Mouse (Mus musculus) layer of hippocampus, adult 11-12 months (tissue): ENCODE data around the gene Ppp1r9a.

Experiments used
- DNase-seq: peaks from one replicate; pipeline ENCODE4 v3.0.0; 2022; ENCODE audit warnings: low spot score

Gene Ppp1r9a

GRCm38 (mm10) chr6:5159385-5159791, 256.7 kb downstream of the Ppp1r9a start:
- no peak for DNase-seq

DNA sequence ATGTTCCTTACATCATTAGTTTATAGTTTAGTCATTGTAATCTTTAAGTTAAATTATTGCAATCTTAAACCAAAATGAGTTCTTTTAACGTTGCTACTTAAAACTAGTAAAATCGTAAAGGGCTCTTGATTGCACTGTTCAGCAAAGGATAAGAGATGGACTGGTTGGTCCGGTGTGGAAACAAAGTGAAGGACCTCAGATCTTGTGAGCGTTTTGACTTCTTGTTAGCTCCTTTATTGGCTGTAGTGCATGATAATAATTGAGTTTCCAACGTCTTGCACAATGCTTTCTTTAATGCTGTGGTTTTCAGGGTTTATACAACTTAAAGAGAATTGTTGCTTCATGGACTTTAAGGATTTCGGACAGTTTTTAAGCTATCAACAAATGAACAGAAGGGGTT, 259.3 kb downstream of the Ppp1r9a start:
- no peak for DNase-seq

DNA sequence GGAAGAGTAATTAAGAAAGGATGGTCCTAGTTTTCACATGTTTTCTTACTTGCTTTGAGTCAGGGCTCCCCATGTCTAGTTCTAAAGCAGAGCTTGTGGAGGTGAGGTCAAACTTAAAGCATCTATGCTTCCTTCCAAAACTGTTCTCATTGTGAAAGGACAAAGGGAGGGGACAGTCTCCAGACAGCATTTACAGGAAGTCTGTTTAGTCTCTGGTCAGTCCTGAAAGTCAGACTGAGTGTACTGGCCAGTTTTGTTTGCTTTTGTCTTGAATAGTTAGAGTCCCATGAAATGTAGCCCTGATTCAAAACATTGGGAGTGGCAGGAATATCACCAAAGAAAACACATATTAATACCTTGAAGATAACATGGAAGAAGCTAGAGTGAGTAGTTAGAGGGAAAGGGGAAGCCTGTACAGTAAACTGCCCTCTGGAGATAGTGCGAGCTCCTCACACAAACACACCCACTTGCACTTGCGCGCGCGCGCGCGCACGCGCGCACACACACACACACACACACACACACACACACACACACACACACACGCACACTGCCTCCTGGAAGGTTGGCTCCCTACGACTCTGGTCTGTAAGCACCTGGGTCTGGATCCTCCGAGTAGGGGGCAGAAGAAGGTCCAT, 260.9 kb downstream of the Ppp1r9a start:
- DNase-seq = no peak

- no peak for DNase-seq
These were observed 262.1 kb downstream of the Ppp1r9a start for GRCm38 (mm10) chr6:5164855-5165254.

DNA sequence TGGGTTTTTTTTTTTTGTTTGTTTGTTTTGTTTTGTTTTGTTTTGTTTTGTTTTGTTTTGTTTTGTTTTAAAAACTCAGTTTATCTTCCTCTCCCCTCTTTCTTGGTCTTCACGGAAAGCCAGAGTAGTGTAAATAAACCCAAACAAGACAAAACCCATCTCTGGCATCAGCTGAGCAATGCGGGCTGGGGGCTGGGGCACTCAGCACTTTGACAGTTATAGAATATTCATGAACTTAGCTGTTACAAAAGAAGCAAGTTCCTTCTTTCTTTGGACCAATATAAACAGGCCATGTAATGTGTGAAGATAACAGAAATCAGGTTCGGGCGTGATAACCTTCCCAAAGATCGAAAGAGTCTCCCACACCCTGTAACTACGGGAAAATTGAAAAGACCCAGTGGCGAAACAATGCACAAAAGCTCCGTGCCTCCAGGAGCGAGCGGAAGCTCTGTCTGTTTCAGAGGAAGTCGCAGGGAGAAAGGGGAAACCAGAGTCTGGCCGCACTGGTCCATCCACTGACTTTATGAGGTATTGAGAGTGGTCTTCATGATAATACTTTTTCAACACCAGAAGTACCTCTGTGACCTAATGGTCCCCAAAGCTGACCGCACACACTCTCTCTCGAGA, 264.4 kb downstream of the Ppp1r9a start:
- peak; percentile 45 for DNase-seq

DNA sequence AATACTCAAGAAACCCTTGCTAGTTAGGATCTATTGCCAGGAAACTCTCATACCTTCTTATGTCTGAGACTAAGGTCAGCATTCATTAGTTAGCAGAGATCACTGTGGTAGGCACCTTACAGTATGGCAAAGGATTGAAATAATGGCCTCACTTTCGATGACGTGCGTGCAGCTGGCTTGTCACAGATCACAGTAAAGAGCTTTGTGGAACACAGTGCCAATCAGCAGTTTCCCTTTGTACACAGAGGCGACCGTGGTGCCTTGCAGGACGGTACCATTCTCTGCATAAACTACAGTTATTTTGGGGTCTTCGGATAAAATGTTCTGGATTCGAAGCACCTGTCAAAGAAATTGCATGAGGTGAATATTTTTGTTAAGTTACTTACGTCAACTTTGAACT, 265.4 kb downstream of the Ppp1r9a start:
- peak; percentile 18 for DNase-seq

DNA sequence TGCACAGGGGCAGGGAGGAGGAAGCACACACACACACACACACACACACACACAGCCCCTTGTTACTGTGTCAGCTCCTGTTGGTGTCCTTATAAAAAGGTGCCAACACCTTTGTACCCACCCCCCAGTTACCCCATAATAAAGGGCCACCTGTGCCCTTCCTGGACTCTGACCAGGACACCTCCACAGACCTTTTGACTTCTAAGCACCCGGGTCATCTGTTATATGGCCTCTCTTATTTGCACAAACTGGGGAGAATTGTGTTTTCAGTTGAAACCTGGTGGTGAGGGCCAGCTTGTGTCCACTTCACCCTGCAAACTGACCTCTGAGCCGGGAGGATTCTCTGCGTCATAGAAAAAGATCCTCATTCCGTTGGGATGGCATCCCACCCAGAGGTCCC, 268.7 kb downstream of the Ppp1r9a start:
- no peak for DNase-seq

GRCm38 (mm10) chr6:5172571-5172970, 269.9 kb downstream of the Ppp1r9a start:
- DNase-seq = no peak

GRCm38 (mm10) chr6:5174179-5174812, 271.6 kb downstream of the Ppp1r9a start:
- DNase-seq = no peak

GRCm38 (mm10) chr6:5177967-5178891, 275.5 kb downstream of the Ppp1r9a start:
- peak; percentile 17 for DNase-seq

DNA sequence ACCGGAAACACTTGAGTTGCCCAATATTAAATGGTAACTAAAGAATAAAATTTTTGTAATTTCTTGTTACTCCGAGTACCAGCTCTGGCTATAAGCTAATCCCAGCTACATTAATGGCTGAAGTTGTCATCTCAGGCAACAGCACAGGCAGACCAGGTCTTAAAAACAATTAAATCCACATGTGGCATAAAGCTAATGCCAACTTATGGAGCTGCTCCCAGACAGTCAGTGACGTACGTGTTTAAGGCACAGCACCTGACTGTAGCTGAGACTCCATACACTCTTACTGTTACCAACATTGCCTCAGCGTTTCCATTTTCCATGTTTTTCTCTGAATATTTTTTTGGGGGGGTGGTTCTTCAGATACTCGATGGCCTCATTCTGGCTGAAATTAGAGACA, 276.5 kb downstream of the Ppp1r9a start:
- no peak for DNase-seq

GRCm38 (mm10) chr6:5180645-5181044, 277.9 kb downstream of the Ppp1r9a start:
- no peak for DNase-seq

GRCm38 (mm10) chr6:5186229-5186950, 283.7 kb downstream of the Ppp1r9a start:
- DNase-seq = no peak

- DNase-seq = no peak
These were observed 284.9 kb downstream of the Ppp1r9a start for GRCm38 (mm10) chr6:5187586-5187985.

DNA sequence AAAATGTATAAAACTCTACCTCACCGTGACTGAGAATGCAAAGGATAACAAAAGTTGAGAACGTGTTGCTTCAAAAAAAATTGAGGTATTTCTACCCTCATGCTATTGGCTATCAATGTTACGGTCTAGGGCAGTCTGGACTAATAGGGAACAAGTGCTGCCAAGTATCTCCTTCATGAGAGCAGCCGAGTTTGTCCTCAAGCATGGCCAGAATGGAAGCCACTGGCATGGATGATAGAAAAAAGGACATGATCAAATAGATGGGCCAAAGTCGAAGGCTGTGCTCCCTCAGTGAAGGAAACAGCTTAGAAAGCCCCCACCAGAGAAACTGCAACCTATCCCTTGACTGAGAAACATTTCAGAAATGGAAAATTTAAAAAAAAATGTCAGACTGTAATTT, 285.3 kb downstream of the Ppp1r9a start:
- no peak for DNase-seq

DNA sequence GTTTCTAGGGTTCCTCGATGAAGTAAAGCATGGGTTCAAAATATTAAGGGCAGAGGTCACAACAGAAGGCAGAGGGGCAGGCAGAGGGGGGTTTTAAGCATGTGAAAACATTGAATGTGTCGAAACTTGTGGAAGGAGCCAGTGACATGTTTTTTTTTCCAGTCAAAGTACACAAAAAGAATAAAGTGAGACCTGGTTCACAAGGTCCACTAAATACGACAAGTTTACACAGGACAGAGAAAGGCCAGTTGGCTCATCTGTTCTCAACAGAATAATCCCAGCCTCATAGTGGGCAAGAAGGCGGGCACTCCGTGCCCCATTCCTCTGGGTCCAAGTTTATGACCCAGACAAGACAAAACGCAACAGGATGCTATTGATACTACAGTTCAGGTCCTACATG, 286.2 kb downstream of the Ppp1r9a start:
- no peak for DNase-seq

- no peak for DNase-seq
These were observed 286.8 kb downstream of the Ppp1r9a start for GRCm38 (mm10) chr6:5189507-5189906.

- no peak for DNase-seq
These were observed 288.0 kb downstream of the Ppp1r9a start for GRCm38 (mm10) chr6:5190761-5191160.

DNA sequence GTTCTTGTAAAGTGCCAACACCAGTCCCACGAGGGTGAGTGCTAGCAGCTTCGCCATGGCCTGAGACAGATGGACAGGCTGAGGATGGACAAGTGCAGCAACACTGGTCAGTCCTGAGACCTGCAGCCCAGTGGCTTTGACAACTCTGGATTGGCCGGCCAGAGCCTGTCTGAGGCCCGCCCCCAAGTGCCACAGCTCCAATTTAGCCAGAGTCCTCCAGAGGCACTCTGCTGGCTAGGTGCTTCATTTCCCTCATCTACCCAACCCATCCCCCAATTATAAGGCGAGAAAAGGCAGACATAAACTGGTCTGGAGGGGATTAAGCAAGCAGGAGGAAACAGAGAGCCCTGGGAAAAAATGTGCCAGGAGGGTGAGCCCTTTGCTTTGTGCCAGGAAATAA, 291.0 kb downstream of the Ppp1r9a start, which contains the start of gene Pon1:
Gene Pon1 (minus strand): TSS at position 254 of the 400 bp plus-strand sequence.
- DNase-seq = no peak

DNA sequence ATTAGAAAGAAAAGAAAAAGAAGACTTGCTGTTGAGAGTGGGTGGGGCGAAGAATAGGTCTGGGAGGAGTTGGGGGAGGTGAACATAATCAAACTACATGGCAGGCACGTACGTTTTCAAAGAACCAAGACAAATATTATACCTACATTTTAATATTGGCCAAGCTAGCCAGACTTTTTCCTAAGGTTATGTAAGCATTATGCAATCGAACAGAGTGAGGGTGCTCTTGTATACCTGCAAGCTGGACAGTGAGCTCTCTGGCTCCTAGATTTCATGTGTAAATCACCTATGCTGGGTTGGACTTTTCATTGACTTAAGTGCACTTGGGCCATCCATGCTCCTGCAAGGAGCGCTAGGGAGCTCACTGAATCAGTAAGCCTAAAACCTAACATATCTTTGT, 295.9 kb downstream of the Ppp1r9a start:
- no peak for DNase-seq

DNA sequence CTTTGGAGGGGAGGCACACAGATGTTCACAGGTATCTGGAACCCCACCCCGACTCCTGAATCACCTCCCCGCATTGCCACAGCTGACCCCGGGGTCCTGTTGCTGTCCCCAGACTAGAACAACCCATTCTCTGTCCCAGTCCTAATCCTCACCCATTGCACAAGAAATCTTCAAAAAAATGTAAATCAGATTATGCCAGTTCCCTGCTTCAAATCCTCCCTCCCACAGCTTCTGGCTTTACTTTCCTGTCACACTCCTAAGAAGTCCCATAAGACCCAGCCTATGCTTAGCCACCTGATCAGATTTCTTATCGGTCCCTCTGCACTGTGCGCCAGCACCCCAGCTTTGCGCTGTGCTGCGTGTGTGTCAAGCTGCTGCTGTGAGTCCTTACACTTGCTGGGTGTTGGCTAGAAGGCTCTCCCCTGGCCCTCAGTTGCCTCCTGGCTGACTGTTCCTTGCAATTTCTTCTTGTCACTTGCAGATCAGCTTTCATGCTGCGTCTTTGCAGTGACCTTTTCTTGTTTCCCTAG, 296.7 kb downstream of the Ppp1r9a start:
- no peak for DNase-seq
